8 mouse cellular contexts compared by ENCODE assay signal in the genomic region with DNA sequence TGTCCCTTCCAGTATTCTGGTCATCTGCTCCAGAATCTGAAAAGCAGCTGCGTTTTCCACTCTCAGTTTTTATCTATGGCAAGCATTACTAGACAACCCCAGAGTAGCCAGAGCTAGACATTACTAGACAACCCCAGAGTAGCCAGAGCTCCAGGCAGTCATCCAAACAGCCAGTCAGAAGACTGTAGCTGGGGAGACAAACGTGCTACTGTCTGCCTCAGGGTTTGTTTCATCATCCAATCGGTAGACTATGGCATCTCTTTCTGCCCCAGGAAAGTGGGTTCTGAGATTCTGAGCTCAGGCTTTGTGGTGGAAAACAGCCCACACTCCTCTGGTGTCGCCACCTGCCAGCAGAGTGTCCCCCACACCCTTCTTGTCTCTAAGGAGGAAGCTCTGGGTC. TPM values are rescaled to one million over a fixed set of nuclear protein-coding genes. Genes with fewer than 3 reads are reported as not detected.
DNase-seq lines count a peak whose midpoint lies in the region; ATAC-seq lines count a peak whose summit lies in the region.
"Had no signal": no experiment of that assay in that cellular context is flagged by ENCODE, and none has a peak within 500 bp of the region (broad histone marks: within the 10 kb centered on the region; RNA-seq: fewer than 3 reads in every experiment).

No protein-coding gene starts in this region.

- peak; percentile 43 for DNase-seq in adrenal gland, adult 8-10 months
- peak; percentile 64 to 72 for DNase-seq in cerebellum, postnatal 14 days
- DNase-seq in gastrocnemius, postnatal 10 days = peak; percentile 46
- DNase-seq in induced T-regulatory cell, adult 2 months (ENCODE audit: low read depth) = peak; percentile 65
- peak; percentile 39 to 57 for DNase-seq in left cerebral cortex, adult 8-10 months (ENCODE audit: low spot score in 2 of 2)

- ATAC-seq in midbrain, embryonic 15.5 days (replicated peaks) = peak; percentile 76
- ATAC-seq in stomach, embryonic 15.5 days (ENCODE audit: insufficient read depth, low FRiP score, low read depth) = no peak

- no peak overlapping the region for H3K9ac ChIP-seq in midbrain, embryonic 15.5 days
- H3K9ac ChIP-seq in stomach, embryonic 15.5 days = no peak overlapping the region

- 38% methylated on average over 4 of the region's 4 CpGs for WGBS in midbrain, embryonic 15.5 days
- WGBS in stomach, embryonic 15.5 days = 27% methylated on average over 4 of the region's 4 CpGs

- H3K4me1 ChIP-seq in midbrain, embryonic 15.5 days = no peaks in the 10 kb centered on the region
- H3K4me1 ChIP-seq in stomach, embryonic 15.5 days = no peaks in the 10 kb centered on the region

- H3K27me3 ChIP-seq in midbrain, embryonic 15.5 days (replicated peaks) = no peaks in the 10 kb centered on the region
- no peaks in the 10 kb centered on the region for H3K27me3 ChIP-seq in stomach, embryonic 15.5 days (replicated peaks)

- no peaks in the 10 kb centered on the region for H3K36me3 ChIP-seq in midbrain, embryonic 15.5 days (replicated peaks)
- no peaks in the 10 kb centered on the region for H3K36me3 ChIP-seq in stomach, embryonic 15.5 days

- H3K4me3 ChIP-seq in midbrain, embryonic 15.5 days = peak overlapping the region; percentile 24
- H3K4me3 ChIP-seq in stomach, embryonic 15.5 days (replicated peaks) = peak overlapping the region; percentile 23; the same call in 1 of the 2 replicates

- peak overlapping the region; percentile 56; the same call in 1 of the 2 replicates for H3K27ac ChIP-seq in midbrain, embryonic 15.5 days
- H3K27ac ChIP-seq in stomach, embryonic 15.5 days = no peak overlapping the region

- H3K9me3 ChIP-seq in midbrain, embryonic 15.5 days = no peaks in the 10 kb centered on the region
- H3K9me3 ChIP-seq in stomach, embryonic 15.5 days = no peaks in the 10 kb centered on the region

- peak overlapping the region; percentile 38 for H3K4me2 ChIP-seq in midbrain, embryonic 15.5 days
- peak overlapping the region; percentile 29 for H3K4me2 ChIP-seq in stomach, embryonic 15.5 days

RNA-seq across cellular contexts. Expression of a gene that starts 23.3 kb away (rescaled TPM):
- under 1 TPM in 3 of 4 experiments, not detected in 1; 0.08 to 0.38 (median 0.28) TPM for total RNA-seq in adrenal gland, adult 8-10 months (2022)
- total RNA-seq in gastrocnemius, postnatal 10 days (2021) = not detected
- not detected for total RNA-seq in left cerebral cortex, adult 8-10 months (2022)
- polyA plus RNA-seq in midbrain, embryonic 15.5 days (2015; fragmentation: Nextera tagmentation; extraction: Ambion mirVana) = not detected in 2 replicates
- polyA plus RNA-seq in stomach, embryonic 15.5 days (2015; fragmentation: Nextera tagmentation; extraction: Ambion mirVana) = not detected in 2 replicates

RNA-seq across cellular contexts. Expression of a gene that starts 33.4 kb away (rescaled TPM):
- total RNA-seq in adrenal gland, adult 8-10 months (2022) = 1 to 10 TPM; 1.1 to 3.3 (median 1.9) TPM
- total RNA-seq in gastrocnemius, postnatal 10 days (2021) = not detected
- not detected for total RNA-seq in left cerebral cortex, adult 8-10 months (2022)
- not detected in 2 replicates for polyA plus RNA-seq in midbrain, embryonic 15.5 days (2015; fragmentation: Nextera tagmentation; extraction: Ambion mirVana)
- polyA plus RNA-seq in stomach, embryonic 15.5 days (2015; fragmentation: Nextera tagmentation; extraction: Ambion mirVana) = 0.05 TPM in 1 of 2 replicates, not detected in the other

RNA-seq across cellular contexts. Expression of a gene that starts 45.0 kb away (rescaled TPM):
- total RNA-seq in adrenal gland, adult 8-10 months (2022) = under 1 TPM in 1 of 4 experiments, not detected in 3; 0.20 TPM
- not detected for total RNA-seq in gastrocnemius, postnatal 10 days (2021)
- not detected for total RNA-seq in left cerebral cortex, adult 8-10 months (2022)
- polyA plus RNA-seq in midbrain, embryonic 15.5 days (2015; fragmentation: Nextera tagmentation; extraction: Ambion mirVana) = not detected in 2 replicates
- not detected in 2 replicates for polyA plus RNA-seq in stomach, embryonic 15.5 days (2015; fragmentation: Nextera tagmentation; extraction: Ambion mirVana)
- polyA plus RNA-seq: gonadal fat pad, adult 2 months had no signal

RNA-seq across cellular contexts. Expression of a gene that starts 54.0 kb away (rescaled TPM):
- not detected for total RNA-seq in adrenal gland, adult 8-10 months (2022)
- total RNA-seq in gastrocnemius, postnatal 10 days (2021) = not detected
- total RNA-seq in left cerebral cortex, adult 8-10 months (2022) = 10 to 100 TPM; 14.6 to 17.7 (median 15.5) TPM
- 0.05 TPM in 1 of 2 replicates, not detected in the other for polyA plus RNA-seq in midbrain, embryonic 15.5 days (2015; fragmentation: Nextera tagmentation; extraction: Ambion mirVana)
- polyA plus RNA-seq in stomach, embryonic 15.5 days (2015; fragmentation: Nextera tagmentation; extraction: Ambion mirVana) = not detected in 2 replicates
- polyA plus RNA-seq: gonadal fat pad, adult 2 months had no signal
